ENCODE assay signal across 11 mouse cellular contexts in genomic region chrX:105420976-105421375, GRCm38 (mm10).
DNase-seq lines count a peak whose midpoint lies in the region; ATAC-seq and TF ChIP-seq lines count a peak whose summit lies in the region.
"Had no signal": no experiment of that assay in that cellular context is flagged by ENCODE, and none has a peak within 500 bp of the region (broad histone marks: within the 10 kb centered on the region; RNA-seq: fewer than 3 reads in every experiment).

No protein-coding gene starts in this region.

- no peaks in the 10 kb centered on the region for H3K9me3 ChIP-seq in heart, embryonic 11.5 days (replicated peaks; ENCODE audit: control insufficient read depth, low read length)
- no peaks in the 10 kb centered on the region for H3K9me3 ChIP-seq in limb, embryonic 14.5 days (ENCODE audit: control insufficient read depth, low read length)
- H3K9me3 ChIP-seq: hindbrain, embryonic 15.5 days had no signal

- no peaks in the 10 kb centered on the region; the same call in 1 of the 2 replicates for H3K27me3 ChIP-seq in heart, embryonic 11.5 days (ENCODE audit: control insufficient read depth, insufficient read depth, low read length)
- no peaks in the 10 kb centered on the region for H3K27me3 ChIP-seq in limb, embryonic 14.5 days (ENCODE audit: control insufficient read depth, insufficient read depth, low read length)

- TF ChIP-seq CTCF in layer of hippocampus, adult 2 months (conservative IDR thresholded peaks at IDR 0.05), result no peak

- H3K27ac ChIP-seq in heart, embryonic 11.5 days (ENCODE audit: low read depth, low read length), result no peak overlapping the region
- no peak overlapping the region for H3K27ac ChIP-seq in limb, embryonic 14.5 days (replicated peaks; ENCODE audit: low read depth, low read length)
- H3K27ac ChIP-seq in layer of hippocampus, adult 2 months, result no peak overlapping the region
- H3K27ac ChIP-seq: hindbrain, embryonic 15.5 days had no signal

- 50% methylated on average over 3 of the region's 3 CpGs for WGBS in heart, embryonic 11.5 days (ENCODE audit: insufficient replicate concordance)
- 50% methylated on average over 3 of the region's 3 CpGs for WGBS in limb, embryonic 14.5 days

- no peak overlapping the region for H3K9ac ChIP-seq in heart, embryonic 11.5 days (ENCODE audit: low read depth, low read length)
- no peak overlapping the region for H3K9ac ChIP-seq in limb, embryonic 14.5 days (ENCODE audit: low read depth, low read length, severe bottlenecking)
- H3K9ac ChIP-seq: hindbrain, embryonic 15.5 days had no signal

- no peaks in the 10 kb centered on the region for H3K36me3 ChIP-seq in heart, embryonic 11.5 days (ENCODE audit: control insufficient read depth, insufficient read depth, low read length)
- no peaks in the 10 kb centered on the region for H3K36me3 ChIP-seq in limb, embryonic 14.5 days (ENCODE audit: control insufficient read depth, insufficient read depth, low read length)
- H3K36me3 ChIP-seq: hindbrain, embryonic 15.5 days had no signal

- no peak for TF ChIP-seq POLR2A in limb, embryonic 14.5 days (IDR thresholded peaks at IDR 0.05; ENCODE audit: borderline replicate concordance, extremely low read depth, insufficient read depth, insufficient read length)

- DNase-seq in heart, adult 8-10 months (ENCODE audit: low spot score), result peak; percentile 19
- DNase-seq in 3T3-L1 (ENCODE audit: low read depth, low spot score), result peak; percentile 56
- peak; percentile 28 for DNase-seq in adipocyte (ENCODE audit: low spot score)
- DNase-seq in limb, embryonic 14.5 days (ENCODE audit: low spot score), result peak; percentile 60
- no peak for DNase-seq in cerebellum, postnatal 14 days
- DNase-seq in cerebellum, postnatal 10 days, result no peak
- DNase-seq in layer of hippocampus, adult 2 months (ENCODE audit: low spot score in 2 of 2), result no peak
- DNase-seq: right cerebral cortex, adult 18-20 months; thymus, postnatal 14 days had no signal

- no peaks in the 10 kb centered on the region for H3K4me1 ChIP-seq in heart, embryonic 11.5 days (ENCODE audit: control insufficient read depth, insufficient read depth, low read length)
- no peaks in the 10 kb centered on the region for H3K4me1 ChIP-seq in limb, embryonic 14.5 days (ENCODE audit: control insufficient read depth, insufficient read depth, low read length)
- H3K4me1 ChIP-seq: hindbrain, embryonic 15.5 days had no signal

- H3K4me2 ChIP-seq in heart, embryonic 11.5 days, result no peak overlapping the region
- H3K4me2 ChIP-seq in limb, embryonic 14.5 days (replicated peaks; ENCODE audit: low read depth, low read length, severe bottlenecking), result no peak overlapping the region
- H3K4me2 ChIP-seq: hindbrain, embryonic 15.5 days had no signal

- no peak for ATAC-seq in heart, embryonic 11.5 days (replicated peaks; ENCODE audit: insufficient number of reproducible peaks, low FRiP score, low TSS enrichment)
- ATAC-seq in limb, embryonic 14.5 days (ENCODE audit: low FRiP score, low read depth), result peak; percentile 60; the same call in 1 of the 2 replicates

- H3K4me3 ChIP-seq in heart, embryonic 11.5 days (ENCODE audit: low read depth, low read length), result no peak overlapping the region
- no peak overlapping the region for H3K4me3 ChIP-seq in limb, embryonic 14.5 days (replicated peaks; ENCODE audit: low read length)
- H3K4me3 ChIP-seq in layer of hippocampus, adult 2 months, result no peak overlapping the region
- H3K4me3 ChIP-seq: hindbrain, embryonic 15.5 days had no signal

Comparison
In these comparisons a context has a peak if more than half of its experiments do, and no peak if none do; other contexts are left out.
1. DNase-seq: peak in heart, adult 8-10 months (single experiment), 3T3-L1 (single experiment), adipocyte (single experiment) and limb, embryonic 14.5 days (single experiment); none in cerebellum, postnatal 14 days (0 of 2), cerebellum, postnatal 10 days (0 of 2) and layer of hippocampus, adult 2 months (0 of 2).